Mouse (Mus musculus) E14TG2a.4 (cell line): ENCODE data around the gene Osbpl10.

Source experiments
- CTCF ChIP-seq: conservative IDR thresholded peaks from 2 replicates; pipeline ENCODE4 v1.5.1; 2014; ENCODE audit warnings: low read length
- NANOG ChIP-seq: IDR thresholded peaks from 2 replicates; pipeline ENCODE4 v1.6.1; 2014; ENCODE audit warnings: borderline replicate concordance, low read length, mixed read lengths
- POU5F1 ChIP-seq: IDR thresholded peaks from 2 replicates; pipeline ENCODE4 v1.6.1; 2014; ENCODE audit warnings: low read length, borderline replicate concordance

DNA sequence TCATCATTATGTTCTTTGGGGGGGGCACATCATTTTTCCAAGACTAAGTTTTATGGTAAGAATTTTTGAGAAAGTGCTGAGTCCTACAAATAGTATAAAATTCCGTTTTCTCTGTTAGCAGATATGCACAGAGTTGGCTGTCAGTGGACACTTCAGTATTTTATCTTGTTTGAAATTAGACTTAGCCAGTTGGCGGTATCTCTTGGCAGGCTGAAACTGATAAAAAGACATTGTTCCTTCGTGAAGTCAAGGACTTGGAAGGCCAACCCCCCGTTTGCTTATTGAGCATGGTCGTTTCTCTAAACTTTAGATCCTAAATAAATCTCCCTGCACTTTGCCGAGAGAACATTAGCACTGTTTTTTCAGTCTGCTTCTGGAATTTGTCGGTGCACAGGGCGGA is 185.3 kb downstream of the Osbpl10 start:
- TF ChIP-seq CTCF (no peak), POU5F1 (no peak), NANOG (no peak)
